Mouse (Mus musculus): ENCODE data around the gene Pbxip1.

DNA sequence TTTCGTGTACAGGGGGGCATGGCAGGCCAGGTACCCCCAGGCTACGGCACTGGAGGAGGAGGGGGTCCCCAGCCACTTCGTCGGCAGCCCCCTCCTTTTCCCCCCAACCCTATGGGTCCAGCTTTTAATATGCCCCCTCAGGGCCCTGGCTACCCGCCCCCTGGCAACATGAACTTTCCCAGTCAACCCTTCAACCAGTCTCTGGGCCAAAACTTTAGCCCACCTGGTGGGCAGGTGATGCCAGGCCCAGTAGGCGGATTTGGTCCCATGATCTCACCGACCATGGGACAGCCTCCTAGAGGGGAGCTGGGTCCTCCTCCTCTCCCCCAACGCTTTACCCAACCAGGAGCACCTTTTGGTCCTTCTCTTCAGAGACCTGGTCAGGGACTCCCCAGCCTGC is 3.9 kb upstream of the Pbxip1 start:
- no peak for TF ChIP-seq CTCF (IDR thresholded peaks at IDR 0.05; ENCODE audit: extremely low read depth, insufficient read length, insufficient replicate concordance, low read depth, low read length)
- no peak for TF ChIP-seq POLR2A (IDR thresholded peaks at IDR 0.05; ENCODE audit: low read depth, low read length)
